Mouse (Mus musculus) heart, postnatal 0 days (tissue): ENCODE results near the gene Eng. TPM values are rescaled to one million over a fixed set of nuclear protein-coding genes. Genes with fewer than 3 reads are reported as not detected.

Experiments
- ATAC-seq: fragments of 200-750 bp; cut with Nextera tagmentation; 2 replicates; pipeline ENCODE4 v1.8.0; 2017; ENCODE audit warnings: low read depth, moderate number of reproducible peaks, moderate library complexity; ENCODE audit not compliant: insufficient read depth
- DNase-seq: peaks from one replicate; pipeline ENCODE4 v3.0.0-alpha.2; 2016; ENCODE audit warnings: low spot score
- H3K27ac ChIP-seq: fragments of 300-500 bp; sonication (generic); 2 replicates; pipeline ENCODE4 v1.5.1; 2014; ENCODE audit warnings: low read depth, mild to moderate bottlenecking
- H3K27me3 ChIP-seq: fragments of 300-500 bp; sonication (generic); 2 replicates; pipeline ENCODE4 v1.6.1; 2014; ENCODE audit warnings: low read length, mixed read lengths; ENCODE audit not compliant: control insufficient read depth, insufficient read depth
- H3K36me3 ChIP-seq: fragments of 300-500 bp; sonication (generic); replicated peaks from 2 replicates; pipeline ENCODE4 v1.6.1; 2014; ENCODE audit warnings: low read length, mixed read lengths; ENCODE audit not compliant: control insufficient read depth, insufficient read depth
- H3K4me1 ChIP-seq: fragments of 300-500 bp; sonication (generic); 2 replicates; pipeline ENCODE4 v1.6.1; 2014; ENCODE audit warnings: antibody characterized with exemption; ENCODE audit not compliant: control insufficient read depth, insufficient read depth
- H3K4me2 ChIP-seq: fragments of 300-500 bp; sonication (generic); 2 replicates; pipeline ENCODE4 v1.6.1; 2014; ENCODE audit warnings: low read depth, mild to moderate bottlenecking, low read length, moderate library complexity
- H3K4me3 ChIP-seq: fragments of 300-500 bp; sonication (generic); 2 replicates; pipeline ENCODE4 v1.5.1; 2014; ENCODE audit warnings: low read depth, low read length
- H3K9ac ChIP-seq: fragments of 300-500 bp; sonication (generic); replicated peaks from 2 replicates; pipeline ENCODE4 v1.6.1; 2014; ENCODE audit warnings: low read depth, low read length, mixed read lengths
- H3K9me3 ChIP-seq: fragments of 300-500 bp; sonication (generic); replicated peaks from 2 replicates; pipeline ENCODE4 v1.6.1; 2016; ENCODE audit warnings: low read length; ENCODE audit not compliant: control insufficient read depth
- CTCF ChIP-seq: IDR thresholded peaks from 2 replicates; pipeline ENCODE4 v1.5.1; 2016; ENCODE audit warnings: antibody characterized with exemption, control low read depth, low read depth
- EP300 ChIP-seq: IDR thresholded peaks from 2 replicates; pipeline ENCODE4 v1.6.1; 2016; ENCODE audit warnings: antibody characterized with exemption, low read depth
- WGBS: fragments of 180-500 bp; shearing (Covaris S2); extraction: QIAGEN DNeasy Blood & Tissue Kit; methylation state at CpG from one replicate; pipeline ENCODE4 v1.1.7; 2014; 5-methylcytosine and 5-hydroxymethylcytosine counted together
- polyA plus RNA-seq: library from polyadenylated mRNA; unstranded; fragments of >200 nt; fragmentation: Nextera tagmentation; extraction: Ambion mirVana; gene quantifications from 2 replicates; pipeline ENCODE4 v1.2.1, GENCODE M21; 2015
- total RNA-seq: library from RNA; depleted of rRNA; stranded (reverse); fragments of >200 nt; gene quantifications from 2 replicates; pipeline ENCODE4 v1.2.3, GENCODE M21; 2014; ENCODE audit warnings: low replicate concordance

Eng gene
- total and polyA plus RNA-seq, 2 experiments from 2014 or later: 123 to 137 TPM

DNA sequence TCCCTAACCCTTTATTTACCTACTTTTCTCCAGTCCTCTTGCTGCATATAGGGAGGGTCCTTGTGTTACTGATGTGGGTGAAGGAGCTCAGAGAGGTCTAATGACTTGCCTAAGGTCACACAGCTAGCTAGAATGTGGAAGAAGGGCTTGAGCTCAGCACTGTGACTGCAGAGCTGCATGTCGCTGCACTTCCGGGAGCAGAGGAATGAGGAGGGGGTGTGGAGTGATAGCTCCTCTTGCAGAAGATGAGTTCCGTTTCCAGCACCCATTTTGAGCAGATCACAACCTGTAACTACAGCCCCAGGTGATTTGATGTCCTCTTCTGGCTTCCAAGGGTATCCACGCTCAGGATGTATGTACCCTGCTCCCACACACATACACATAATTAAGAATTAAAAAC lies 77.8 kb downstream of the Eng start:
- TF ChIP-seq CTCF (no peak), EP300 (no peak)
- Histone ChIP-seq H3K27me3 (no peaks in the 10 kb centered on the region), H3K4me2 (no peak overlapping the region), H3K9me3 (no peaks in the 10 kb centered on the region), H3K36me3 (no peaks in the 10 kb centered on the region), H3K4me3 (no peak overlapping the region), H3K27ac (no peak overlapping the region), H3K9ac (no peak overlapping the region), H3K4me1 (no peaks in the 10 kb centered on the region)
- DNase-seq (no peak), ATAC-seq (no peak)
- WGBS: 70% methylated on average over 4 of the region's 4 CpGs

DNA sequence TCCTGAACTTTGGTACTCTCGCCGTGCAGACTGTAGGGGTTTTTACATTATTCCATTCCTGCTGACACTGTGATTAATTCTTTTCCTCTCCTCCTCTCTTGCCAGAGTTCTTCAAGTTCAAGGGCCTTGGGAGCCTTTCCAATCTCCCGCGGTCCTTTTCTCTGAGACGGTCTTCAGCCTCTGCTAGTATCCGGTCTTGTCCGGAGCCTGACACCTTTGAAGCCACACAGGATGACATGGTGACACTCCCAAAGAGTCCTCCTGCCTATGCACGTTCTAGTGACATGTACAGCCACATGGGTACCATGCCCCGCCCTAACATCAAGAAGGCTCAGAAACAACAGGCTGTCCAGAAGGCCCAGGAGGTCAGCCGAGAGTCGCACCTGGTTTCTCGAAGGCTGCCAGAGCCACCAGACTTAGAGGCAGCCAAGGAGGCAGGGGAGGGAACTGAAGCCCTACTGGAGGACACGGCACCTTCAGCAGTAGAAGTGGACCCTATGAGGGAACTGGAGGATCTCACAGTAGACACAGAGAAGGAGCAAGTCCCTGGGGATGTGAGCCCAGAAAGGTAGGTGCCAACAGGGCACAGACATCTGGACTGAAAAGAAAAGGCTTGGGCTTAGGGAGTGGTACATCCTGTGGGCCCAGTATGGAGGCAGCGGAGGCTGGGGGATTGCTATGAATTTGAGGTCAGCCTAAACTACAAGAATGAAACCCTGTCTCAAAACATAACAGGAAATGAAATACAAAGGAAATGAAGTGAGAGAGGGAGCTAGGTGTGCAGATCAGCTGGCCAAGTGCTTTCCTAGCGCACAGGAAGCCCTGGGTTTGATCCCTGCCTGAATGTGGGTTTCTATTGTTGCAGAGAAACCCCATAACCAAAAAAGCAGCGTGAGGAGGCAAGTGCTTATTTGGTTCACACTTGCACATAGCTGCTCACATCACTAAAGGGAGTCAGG lies 78.7 kb downstream of the Eng start:
- Histone ChIP-seq H3K4me2 (no peak overlapping the region), H3K27me3 (no peaks in the 10 kb centered on the region), H3K9ac (no peak overlapping the region), H3K4me1 (no peaks in the 10 kb centered on the region), H3K27ac (peak overlapping the region; percentile 48; the same call in 1 of the 2 replicates), H3K36me3 (no peaks in the 10 kb centered on the region), H3K4me3 (no peak overlapping the region), H3K9me3 (no peaks in the 10 kb centered on the region)
- 73% methylated on average over 16 of the region's 16 CpGs for WGBS
- ATAC-seq (no peak), DNase-seq (no peak)
- no peak for TF ChIP-seq EP300
- no peak for TF ChIP-seq CTCF

DNA sequence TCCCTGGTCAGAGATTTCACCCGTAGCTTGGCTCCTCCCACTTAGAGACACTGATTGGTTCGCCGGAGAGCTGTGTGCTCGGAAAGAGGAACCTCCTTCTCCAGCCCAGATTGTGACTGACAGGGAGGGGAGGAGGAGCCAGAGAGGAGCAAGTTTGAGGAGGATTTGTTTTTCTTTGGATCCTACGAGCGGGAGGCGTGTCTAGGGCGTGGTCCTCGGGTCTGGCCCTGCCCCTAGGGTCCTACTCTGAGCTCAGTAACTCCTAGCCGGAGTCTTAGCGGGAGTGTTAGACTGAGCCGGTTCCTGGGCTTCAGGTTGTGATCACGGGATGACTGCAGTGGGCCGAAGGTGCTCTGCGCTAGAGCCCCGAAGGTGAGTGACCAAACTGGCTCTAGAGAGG lies 81.0 kb downstream of the Eng start:
- Histone ChIP-seq H3K9ac (peak overlapping the region; percentile 43), H3K4me2 (peak overlapping the region; percentile 53), H3K27ac (peak overlapping the region; percentile 87), H3K9me3 (no peaks in the 10 kb centered on the region), H3K4me3 (peak overlapping the region; percentile 51), H3K4me1 (peaks cover 11% of the 10 kb centered on the region), H3K27me3 (no peaks in the 10 kb centered on the region), H3K36me3 (no peaks in the 10 kb centered on the region)
- no peak for TF ChIP-seq EP300
- TF ChIP-seq CTCF: no peak
- WGBS: under 1% methylated on average over 16 of the region's 16 CpGs
- ATAC-seq: peak; percentile 96
- DNase-seq: peak; percentile 98

DNA sequence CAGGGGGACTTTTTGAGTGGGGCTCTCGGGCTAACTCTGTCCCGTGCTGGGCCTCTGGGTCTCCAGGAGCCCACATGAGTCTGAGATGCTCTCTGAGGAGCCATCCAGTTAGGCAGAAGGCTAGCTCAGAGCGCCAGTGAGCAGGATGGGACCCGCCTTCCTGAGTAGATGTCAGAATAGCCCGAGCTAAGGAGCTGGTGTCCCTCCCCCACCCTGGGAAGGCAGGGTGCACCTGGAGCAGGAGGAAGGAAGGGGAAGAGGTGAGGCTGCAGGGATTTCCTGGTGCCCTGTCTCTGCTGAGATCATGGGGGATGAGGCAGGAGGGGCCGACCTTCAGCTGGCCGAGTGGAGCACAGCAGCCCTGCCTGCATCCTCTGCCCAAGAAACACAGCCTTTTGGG lies 82.1 kb downstream of the Eng start:
- peak; percentile 45 for ATAC-seq
- Histone ChIP-seq H3K27me3 (no peaks in the 10 kb centered on the region), H3K4me3 (peak overlapping the region; percentile 51), H3K9me3 (no peaks in the 10 kb centered on the region), H3K9ac (peak overlapping the region; percentile 43), H3K27ac (peak overlapping the region; percentile 87), H3K4me1 (peaks cover 11% of the 10 kb centered on the region), H3K4me2 (peak overlapping the region; percentile 53), H3K36me3 (no peaks in the 10 kb centered on the region)
- WGBS: 41% methylated on average over 7 of the region's 7 CpGs
- no peak for DNase-seq
- TF ChIP-seq EP300 (peak; percentile 97), CTCF (no peak)

DNA sequence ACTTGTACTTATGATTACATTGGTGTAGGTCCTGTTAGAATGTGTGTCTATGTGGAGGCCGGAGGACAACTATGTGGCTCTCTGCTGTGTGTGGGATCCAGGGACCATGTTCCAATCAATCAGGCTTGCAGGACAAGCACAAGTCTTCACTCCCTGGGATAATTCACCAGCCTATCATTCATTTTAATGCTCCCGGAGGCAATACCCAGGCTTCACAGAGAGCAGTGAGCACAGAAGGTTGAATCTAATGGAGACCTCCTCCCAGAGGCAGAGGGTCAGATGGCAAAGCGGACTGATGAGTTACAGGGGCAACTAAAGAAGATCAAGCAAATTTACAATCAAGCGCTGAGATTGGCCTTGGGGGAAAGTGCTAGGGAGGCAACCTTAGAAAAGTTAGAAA lies 83.2 kb downstream of the Eng start:
- Histone ChIP-seq H3K4me1 (peaks cover 11% of the 10 kb centered on the region), H3K4me3 (peak overlapping the region; percentile 10), H3K27me3 (no peaks in the 10 kb centered on the region), H3K9ac (0 out of 2 replicates have a peak overlapping the region, but pooled peaks have one; percentile 24), H3K4me2 (peak overlapping the region; percentile 53), H3K9me3 (no peaks in the 10 kb centered on the region), H3K27ac (peak overlapping the region; percentile 87), H3K36me3 (no peaks in the 10 kb centered on the region)
- 54% methylated on average over 4 of the region's 4 CpGs for WGBS
- no peak for TF ChIP-seq CTCF
- no peak for TF ChIP-seq EP300
- ATAC-seq (no peak), DNase-seq (no peak)

DNA sequence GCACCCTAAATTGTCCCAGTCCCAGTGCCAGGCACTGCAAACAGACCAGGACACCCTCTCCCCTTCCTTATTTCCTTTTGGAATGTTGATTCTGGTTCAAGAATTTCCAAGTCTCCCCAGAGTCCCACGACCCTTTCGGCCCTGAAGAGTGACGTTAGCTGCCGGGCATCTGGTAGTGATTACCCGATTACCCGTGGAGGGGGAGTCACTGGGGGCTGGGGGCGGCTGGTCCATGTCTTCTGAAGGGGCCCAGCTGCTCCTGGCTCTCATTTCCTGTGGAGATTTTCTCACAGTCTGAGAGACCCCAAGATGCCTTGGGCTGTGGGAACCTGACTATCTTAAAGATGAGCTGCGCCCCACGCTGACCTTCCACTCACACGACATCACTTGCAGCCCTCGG lies 84.5 kb downstream of the Eng start:
- 21% methylated on average over 11 of the region's 11 CpGs for WGBS
- Histone ChIP-seq H3K4me3 (0 out of 2 replicates have a peak overlapping the region, but pooled peaks have one; percentile 10), H3K9ac (0 out of 2 replicates have a peak overlapping the region, but pooled peaks have one; percentile 7), H3K4me1 (peaks cover 11% of the 10 kb centered on the region), H3K36me3 (no peaks in the 10 kb centered on the region), H3K27ac (peak overlapping the region; percentile 87), H3K4me2 (peak overlapping the region; percentile 53), H3K27me3 (no peaks in the 10 kb centered on the region), H3K9me3 (no peaks in the 10 kb centered on the region)
- DNase-seq (no peak), ATAC-seq (no peak)
- TF ChIP-seq EP300 (no peak), CTCF (no peak)
